9 mouse cellular contexts compared by ENCODE assay signal in genomic region chr8:123039376-123040109, GRCm38 (mm10). TPM values are rescaled to one million over a fixed set of nuclear protein-coding genes. Genes with fewer than 3 reads are reported as not detected.
DNase-seq lines count a peak whose midpoint lies in the region; ATAC-seq and TF ChIP-seq lines count a peak whose summit lies in the region.
"Had no signal": no experiment of that assay in that cellular context is flagged by ENCODE, and none has a peak within 500 bp of the region (broad histone marks: within the 10 kb centered on the region; RNA-seq: fewer than 3 reads in every experiment).

No protein-coding gene starts in this region.

- H3K27ac ChIP-seq in kidney, embryonic 16.5 days (ENCODE audit: low read length), result no peak overlapping the region
- 0 out of 2 replicates have a peak overlapping the region, but pooled peaks have one; percentile 97 for H3K27ac ChIP-seq in embryonic facial prominence, embryonic 13.5 days
- no peak overlapping the region for H3K27ac ChIP-seq in intestine, embryonic 14.5 days (ENCODE audit: low read depth)
- no peak overlapping the region for H3K27ac ChIP-seq in midbrain, postnatal 0 days (ENCODE audit: low read depth, low read length)

- DNase-seq in kidney, postnatal 36 days, result no peak
- no peak for DNase-seq in intestine, embryonic 14.5 days (ENCODE audit: low spot score)
- no peak for DNase-seq in midbrain, postnatal 0 days (ENCODE audit: low spot score)
- no peak for DNase-seq in urinary bladder, postnatal 4 days (ENCODE audit: low spot score in 2 of 2)
- DNase-seq in right cerebral cortex, postnatal 14 days, result no peak
- DNase-seq in right cerebral cortex, adult 2 months (ENCODE audit: low spot score in 2 of 2), result no peak
- DNase-seq: cerebellum, postnatal 36 days had no signal

- TF ChIP-seq CTCF in midbrain, postnatal 0 days (IDR thresholded peaks at IDR 0.05), result no peak

- no peak for ATAC-seq in kidney, embryonic 16.5 days (ENCODE audit: low FRiP score, low TSS enrichment)
- ATAC-seq in embryonic facial prominence, embryonic 13.5 days (ENCODE audit: insufficient number of reproducible peaks, insufficient read depth, low FRiP score, low TSS enrichment, low read depth), result no peak
- ATAC-seq in intestine, embryonic 14.5 days (replicated peaks; ENCODE audit: low FRiP score, low TSS enrichment, low read depth), result no peak
- ATAC-seq in midbrain, postnatal 0 days (ENCODE audit: low FRiP score), result no peak

- H3K4me3 ChIP-seq in kidney, embryonic 16.5 days (ENCODE audit: low read length), result peak overlapping the region; percentile 83
- peak overlapping the region; percentile 100 for H3K4me3 ChIP-seq in embryonic facial prominence, embryonic 13.5 days
- H3K4me3 ChIP-seq in intestine, embryonic 14.5 days (ENCODE audit: low read depth, low read length), result peak overlapping the region; percentile 97; the same call in 1 of the 2 replicates
- H3K4me3 ChIP-seq in midbrain, postnatal 0 days (ENCODE audit: low read depth, low read length), result peak overlapping the region; percentile 99

- H3K9me3 ChIP-seq in kidney, embryonic 16.5 days (ENCODE audit: low read length), result no peaks in the 10 kb centered on the region
- H3K9me3 ChIP-seq in embryonic facial prominence, embryonic 13.5 days, result no peaks in the 10 kb centered on the region
- no peaks in the 10 kb centered on the region for H3K9me3 ChIP-seq in intestine, embryonic 14.5 days (ENCODE audit: control insufficient read depth, low read length)
- no peaks in the 10 kb centered on the region for H3K9me3 ChIP-seq in midbrain, postnatal 0 days (ENCODE audit: low read length)

- H3K4me1 ChIP-seq in kidney, embryonic 16.5 days (ENCODE audit: insufficient read depth, low read length), result peaks cover 56% of the 10 kb centered on the region
- peaks cover 47% of the 10 kb centered on the region for H3K4me1 ChIP-seq in embryonic facial prominence, embryonic 13.5 days
- peaks cover 34% of the 10 kb centered on the region for H3K4me1 ChIP-seq in intestine, embryonic 14.5 days (replicated peaks; ENCODE audit: control insufficient read depth, insufficient read depth, low read length)
- H3K4me1 ChIP-seq in midbrain, postnatal 0 days (ENCODE audit: insufficient read depth, low read length), result peaks cover 21% of the 10 kb centered on the region

- no peaks in the 10 kb centered on the region for H3K27me3 ChIP-seq in kidney, embryonic 16.5 days (ENCODE audit: insufficient read depth, low read length)
- H3K27me3 ChIP-seq in embryonic facial prominence, embryonic 13.5 days, result no peaks in the 10 kb centered on the region
- H3K27me3 ChIP-seq in intestine, embryonic 14.5 days (replicated peaks; ENCODE audit: control insufficient read depth, insufficient read depth, low read length), result no peaks in the 10 kb centered on the region
- no peaks in the 10 kb centered on the region for H3K27me3 ChIP-seq in midbrain, postnatal 0 days (ENCODE audit: insufficient read depth, low read length)

- WGBS in kidney, embryonic 16.5 days, result 67% methylated on average over 11 of the region's 11 CpGs
- 75% methylated on average over 11 of the region's 11 CpGs for WGBS in embryonic facial prominence, embryonic 13.5 days
- WGBS in intestine, embryonic 14.5 days, result 83% methylated on average over 11 of the region's 11 CpGs
- WGBS in midbrain, postnatal 0 days, result 23% methylated on average over 11 of the region's 11 CpGs

- H3K9ac ChIP-seq in kidney, embryonic 16.5 days (replicated peaks; ENCODE audit: low read length), result no peak overlapping the region
- H3K9ac ChIP-seq in embryonic facial prominence, embryonic 13.5 days, result peak overlapping the region; percentile 4; the same call in 1 of the 2 replicates
- H3K9ac ChIP-seq in intestine, embryonic 14.5 days (ENCODE audit: low read length), result no peak overlapping the region
- 0 out of 2 replicates have a peak overlapping the region, but pooled peaks have one; percentile 19 for H3K9ac ChIP-seq in midbrain, postnatal 0 days (replicated peaks; ENCODE audit: low read length, poor library complexity, severe bottlenecking)

- no peaks in the 10 kb centered on the region for H3K36me3 ChIP-seq in kidney, embryonic 16.5 days (ENCODE audit: insufficient read depth, low read length)
- peaks cover 4% of the 10 kb centered on the region; the same call in 1 of the 2 replicates for H3K36me3 ChIP-seq in embryonic facial prominence, embryonic 13.5 days
- no peaks in the 10 kb centered on the region for H3K36me3 ChIP-seq in intestine, embryonic 14.5 days (ENCODE audit: control insufficient read depth, insufficient read depth, low read length)
- H3K36me3 ChIP-seq in midbrain, postnatal 0 days (ENCODE audit: insufficient read depth, low read length), result no peaks in the 10 kb centered on the region

- H3K4me2 ChIP-seq in kidney, embryonic 16.5 days (replicated peaks; ENCODE audit: low read depth, low read length), result peak overlapping the region; percentile 90
- peak overlapping the region; percentile 70 for H3K4me2 ChIP-seq in embryonic facial prominence, embryonic 13.5 days
- peak overlapping the region; percentile 81 for H3K4me2 ChIP-seq in intestine, embryonic 14.5 days (ENCODE audit: low read length)
- peak overlapping the region; percentile 55 for H3K4me2 ChIP-seq in midbrain, postnatal 0 days (ENCODE audit: low read depth, low read length, poor library complexity, severe bottlenecking)

RNA-seq across cellular contexts. Expression of gene Ankrd11, which starts 2.5 kb away (rescaled TPM):
- polyA plus RNA-seq in kidney, embryonic 16.5 days (2015; fragmentation: Nextera tagmentation; extraction: Ambion mirVana), result 25.6 and 30.4 TPM in 2 replicates
- 40.9 and 44.1 TPM in 2 replicates for polyA plus RNA-seq in embryonic facial prominence, embryonic 13.5 days (2015; fragmentation: Nextera tagmentation; extraction: Ambion mirVana)
- 45.9 and 47.4 TPM in 2 replicates for polyA plus RNA-seq in intestine, embryonic 14.5 days (2014; fragmentation: Nextera tagmentation; extraction: Ambion mirVana)
- total RNA-seq in midbrain, postnatal 0 days (2014; rRNA removed), result 92.5 and 98.3 TPM in 2 replicates
- polyA plus RNA-seq in midbrain, postnatal 0 days (2015; fragmentation: Nextera tagmentation; extraction: Ambion mirVana), result 62.2 and 78.7 TPM in 2 replicates

RNA-seq across cellular contexts. Expression of gene Spg7, which starts 23.2 kb away (rescaled TPM):
- 56.6 and 59.1 TPM in 2 replicates for polyA plus RNA-seq in kidney, embryonic 16.5 days (2015; fragmentation: Nextera tagmentation; extraction: Ambion mirVana)
- polyA plus RNA-seq in embryonic facial prominence, embryonic 13.5 days (2015; fragmentation: Nextera tagmentation; extraction: Ambion mirVana), result 47.9 and 49.8 TPM in 2 replicates
- polyA plus RNA-seq in intestine, embryonic 14.5 days (2014; fragmentation: Nextera tagmentation; extraction: Ambion mirVana), result 46.0 and 47.2 TPM in 2 replicates
- total RNA-seq in midbrain, postnatal 0 days (2014; rRNA removed), result 47.2 and 64.3 TPM in 2 replicates
- polyA plus RNA-seq in midbrain, postnatal 0 days (2015; fragmentation: Nextera tagmentation; extraction: Ambion mirVana), result 50.1 and 51.3 TPM in 2 replicates

Comparison
In these comparisons a context has a peak if more than half of its experiments do, and no peak if none do; other contexts are left out.
1. H3K9ac ChIP-seq: peak in embryonic facial prominence, embryonic 13.5 days (single experiment) and midbrain, postnatal 0 days (single experiment); none in kidney, embryonic 16.5 days (single experiment) and intestine, embryonic 14.5 days (single experiment).
2. Peak in every context shown above with its lines, with median percentiles within 50 percentile points of each other: H3K4me2 ChIP-seq and H3K4me3 ChIP-seq.